Mouse (Mus musculus): ENCODE measurements around the gene Pxmp4. TPM values are rescaled to one million over a fixed set of nuclear protein-coding genes. Genes with fewer than 3 reads are reported as not detected.

The Pxmp4 gene
- total RNA-seq, 4 experiments from 2014 or later, result 13.2 to 15.2 (median 14.1) TPM

DNA sequence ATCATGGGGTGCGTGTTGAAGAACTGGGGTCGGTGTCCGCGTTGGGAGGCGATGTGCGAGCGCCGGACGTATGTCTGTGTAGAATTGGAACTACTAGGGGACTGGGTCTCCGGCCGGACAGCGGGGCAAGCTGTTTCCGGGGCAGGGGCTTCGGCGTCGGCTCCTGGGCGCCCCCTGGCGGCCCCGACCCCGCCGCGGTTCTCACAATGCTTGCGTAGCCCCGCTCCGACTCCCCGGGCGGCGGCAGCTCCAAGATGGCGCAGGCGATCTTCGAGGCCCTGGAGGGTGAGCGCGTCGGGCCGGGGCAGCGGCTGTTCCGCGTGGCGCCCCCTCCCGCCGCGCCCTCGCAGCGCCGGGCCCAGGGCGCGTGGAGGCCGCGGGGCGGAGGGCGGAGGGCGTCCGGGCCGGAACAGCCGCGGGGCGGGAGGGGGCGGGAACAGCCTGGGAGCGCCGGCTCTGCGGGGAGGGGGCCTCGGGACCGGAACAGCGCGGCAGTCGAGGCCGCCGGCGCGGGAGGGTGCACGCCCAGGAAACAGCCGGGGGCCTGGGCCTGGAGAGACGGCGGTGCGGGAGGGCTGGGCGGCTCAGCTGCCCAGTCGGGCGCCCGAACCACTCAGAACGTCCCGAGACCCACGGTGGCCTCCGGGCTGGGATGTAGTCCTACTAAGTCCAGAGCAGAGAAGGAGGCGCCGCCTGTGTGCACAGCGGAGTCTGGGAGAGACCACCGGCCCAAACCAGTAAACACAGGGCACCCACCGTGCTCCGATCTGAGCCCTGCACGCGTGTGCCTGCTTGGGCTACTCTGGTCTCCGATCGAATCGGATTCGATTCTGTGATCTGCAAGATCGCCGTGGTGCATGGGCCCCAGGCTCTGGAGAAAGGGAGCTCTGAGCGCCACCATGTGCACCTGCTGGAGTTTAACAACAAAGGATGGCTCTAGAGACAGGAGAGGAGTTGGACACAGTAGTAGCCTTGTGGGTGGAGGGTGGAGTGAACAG, 9.9 kb upstream of the Pxmp4 start, which contains the start of the genes Zfp341 and 4930519P11Rik:
Gene Zfp341 (plus strand): TSS at position 180 of the 998 bp plus-strand sequence.
Gene 4930519P11Rik (minus strand): TSS at position 320 of the 998 bp plus-strand sequence.
- peak; percentile 82 to 86 for DNase-seq (ENCODE audit: low spot score in 2 of 2)

- DNase-seq (ENCODE audit: low spot score in 2 of 2), result no peak
These were observed 5.7 kb upstream of the Pxmp4 start for GRCm38 (mm10) chr2:154609050-154609767.

- no peak for DNase-seq (ENCODE audit: low spot score in 2 of 2)
These were observed 3.5 kb upstream of the Pxmp4 start for GRCm38 (mm10) chr2:154606965-154607364.

GRCm38 (mm10) chr2:154604156-154604555, 648 bp upstream of the Pxmp4 start:
- DNase-seq (ENCODE audit: low spot score in 2 of 2), result no peak

DNA sequence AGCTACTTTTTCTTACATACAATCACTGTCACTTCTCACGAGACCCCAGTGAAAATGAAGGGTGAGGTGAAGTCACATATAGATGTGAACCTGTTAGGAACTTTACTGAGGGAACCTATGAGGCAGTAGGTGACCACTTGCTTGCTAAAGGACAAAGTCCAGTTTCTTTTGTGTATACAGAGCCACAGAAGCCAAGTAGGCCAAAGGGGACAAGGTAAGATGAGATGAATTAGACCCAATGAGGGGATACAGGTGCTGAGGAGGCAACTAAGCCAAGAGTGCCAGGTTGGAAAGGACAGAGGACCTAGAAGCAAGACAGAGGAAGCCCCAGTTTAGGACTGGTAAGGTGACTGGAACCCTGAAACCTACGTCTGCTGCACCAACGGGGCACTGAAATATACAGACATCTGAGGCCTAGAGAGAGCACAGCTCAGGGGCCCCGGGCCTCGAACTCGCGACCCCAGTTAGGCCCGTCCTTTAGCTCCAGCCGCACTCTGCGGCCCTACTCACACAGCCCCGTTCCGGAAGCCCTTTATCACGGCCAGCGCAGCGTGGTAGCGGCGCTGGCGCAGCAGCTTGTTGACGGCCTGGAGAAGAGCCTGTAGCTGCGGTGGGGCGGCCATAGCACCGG, 386 bp downstream of the Pxmp4 start:
- no peak for DNase-seq (ENCODE audit: low spot score in 2 of 2)

GRCm38 (mm10) chr2:154601324-154601723, 2.2 kb downstream of the Pxmp4 start:
- DNase-seq (ENCODE audit: low spot score in 2 of 2), result no peak

- DNase-seq (ENCODE audit: low spot score in 2 of 2), result no peak
These were observed 2.9 kb downstream of the Pxmp4 start for GRCm38 (mm10) chr2:154600586-154600985.

- DNase-seq (ENCODE audit: low spot score in 2 of 2), result no peak
These were observed 6.1 kb downstream of the Pxmp4 start for GRCm38 (mm10) chr2:154597399-154597798.

DNA sequence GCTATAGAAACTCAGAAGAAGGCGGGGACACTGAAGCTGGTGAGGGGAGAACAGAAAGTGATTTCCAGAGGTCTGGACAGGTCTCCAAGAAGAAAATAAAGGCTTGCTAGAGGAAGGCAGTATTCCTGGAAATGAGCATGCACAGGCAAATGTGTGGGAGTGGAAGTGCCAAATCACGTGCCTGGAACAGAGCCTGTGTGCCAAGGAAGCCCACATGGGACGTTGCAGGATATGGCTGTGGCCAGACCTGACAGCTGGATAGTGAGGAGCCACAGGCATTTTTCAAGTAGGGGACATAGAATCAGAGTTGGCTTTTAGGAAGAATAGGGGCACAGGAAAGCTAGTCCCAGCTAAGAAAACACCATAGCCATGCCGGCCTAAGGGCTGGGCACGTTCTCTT, 7.7 kb downstream of the Pxmp4 start:
- no peak for DNase-seq (ENCODE audit: low spot score in 2 of 2)

DNA sequence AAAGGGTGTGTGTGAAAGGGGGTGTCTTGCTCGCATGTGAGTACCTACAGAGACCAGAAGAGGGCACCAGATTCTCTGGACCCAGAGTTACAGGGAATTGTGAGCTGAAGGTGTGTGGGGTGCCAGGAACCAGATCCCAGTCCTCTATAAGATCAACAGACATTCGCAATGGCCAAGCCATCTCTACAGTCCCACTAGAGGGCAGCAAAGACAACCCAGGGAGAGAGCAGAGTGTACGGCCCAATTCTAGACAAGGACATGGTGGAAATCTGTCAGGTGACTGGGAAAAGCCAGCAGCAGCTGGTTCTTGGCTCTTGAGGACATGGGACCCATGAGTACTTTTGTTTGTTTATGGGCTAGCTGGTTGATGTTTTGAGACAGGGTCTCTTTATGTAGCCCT, 10.5 kb downstream of the Pxmp4 start:
- no peak for DNase-seq (ENCODE audit: low spot score in 2 of 2)

GRCm38 (mm10) chr2:154591239-154591638, 12.3 kb downstream of the Pxmp4 start:
- DNase-seq (ENCODE audit: low spot score in 2 of 2), result no peak

DNA sequence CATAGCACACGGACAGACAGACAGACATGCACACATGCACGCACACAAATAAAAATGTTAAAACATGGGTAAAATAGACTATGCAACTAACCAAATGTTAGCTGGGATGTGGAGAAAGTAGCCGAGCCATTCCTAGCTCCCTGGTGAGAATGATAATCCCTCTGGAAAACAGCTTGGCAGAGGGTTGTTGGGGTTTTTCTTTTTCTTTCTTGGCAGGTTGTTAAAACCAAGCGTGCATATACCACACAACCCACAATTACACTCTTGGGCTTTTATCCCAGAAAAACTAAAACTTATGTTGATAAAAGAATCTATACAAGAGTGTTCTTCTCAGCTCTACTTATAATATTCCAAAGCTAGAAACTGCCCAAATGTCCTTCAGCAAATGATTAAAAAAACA, 14.5 kb downstream of the Pxmp4 start:
- DNase-seq (ENCODE audit: low spot score in 2 of 2), result no peak

- DNase-seq (ENCODE audit: low spot score in 2 of 2), result no peak
These were observed 17.1 kb downstream of the Pxmp4 start for GRCm38 (mm10) chr2:154586405-154586804.

DNA sequence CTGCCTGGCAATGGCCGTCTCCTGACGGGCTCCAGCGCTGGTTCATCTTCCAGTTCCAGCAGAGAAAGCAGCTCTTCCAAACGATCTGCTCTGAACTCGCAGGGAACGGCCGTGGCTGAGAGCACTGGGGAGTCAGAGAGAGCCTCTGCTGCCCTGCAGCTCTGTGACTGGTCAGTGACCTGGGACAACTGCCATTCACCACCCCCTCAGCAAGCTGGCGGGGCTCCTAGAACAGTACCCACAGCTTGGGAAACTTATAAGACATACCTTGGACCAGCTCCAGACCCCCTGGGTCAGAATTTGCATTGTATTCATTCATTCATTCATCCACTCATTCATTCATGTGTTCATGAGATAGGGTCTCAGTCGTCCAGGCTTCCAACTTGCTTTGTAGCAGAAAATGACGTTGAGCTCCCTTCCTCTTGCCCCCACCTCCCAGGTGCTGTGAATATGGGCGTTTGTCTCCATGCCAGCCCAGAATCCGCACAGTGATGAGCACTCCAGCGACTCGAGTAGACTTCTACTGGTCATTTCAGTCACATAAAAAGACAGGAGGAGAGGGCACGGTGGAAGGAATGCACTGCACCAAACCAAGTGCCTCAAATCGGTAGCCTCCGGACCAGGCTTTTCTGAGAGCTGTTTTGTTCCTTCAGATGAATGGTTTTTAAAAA, 18.4 kb downstream of the Pxmp4 start:
- DNase-seq (ENCODE audit: low spot score in 2 of 2), result no peak

- DNase-seq (ENCODE audit: low spot score in 2 of 2), result peak; percentile 68 to 96
These were observed 19.3 kb downstream of the Pxmp4 start for GRCm38 (mm10) chr2:154583906-154584872.

DNA sequence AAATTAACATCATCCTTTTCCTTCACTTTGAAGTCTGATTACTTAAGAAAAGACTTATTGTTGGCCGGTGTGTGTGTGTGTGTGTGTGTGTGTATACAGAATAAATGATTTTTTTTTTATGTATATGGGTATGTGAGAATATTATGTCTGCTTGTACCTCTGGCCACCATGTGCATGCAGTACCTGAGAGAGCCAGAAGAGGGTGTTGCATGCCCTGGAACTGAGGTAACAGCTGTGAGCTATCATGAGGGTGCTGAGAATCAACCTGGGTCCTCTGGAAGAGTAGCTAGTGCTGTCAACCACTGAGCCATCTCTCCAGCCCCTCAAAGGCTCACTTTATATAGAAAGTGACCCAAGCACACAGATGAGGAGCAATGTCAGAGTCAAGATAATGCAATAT, 22.1 kb downstream of the Pxmp4 start:
- DNase-seq (ENCODE audit: low spot score in 2 of 2), result no peak

DNA sequence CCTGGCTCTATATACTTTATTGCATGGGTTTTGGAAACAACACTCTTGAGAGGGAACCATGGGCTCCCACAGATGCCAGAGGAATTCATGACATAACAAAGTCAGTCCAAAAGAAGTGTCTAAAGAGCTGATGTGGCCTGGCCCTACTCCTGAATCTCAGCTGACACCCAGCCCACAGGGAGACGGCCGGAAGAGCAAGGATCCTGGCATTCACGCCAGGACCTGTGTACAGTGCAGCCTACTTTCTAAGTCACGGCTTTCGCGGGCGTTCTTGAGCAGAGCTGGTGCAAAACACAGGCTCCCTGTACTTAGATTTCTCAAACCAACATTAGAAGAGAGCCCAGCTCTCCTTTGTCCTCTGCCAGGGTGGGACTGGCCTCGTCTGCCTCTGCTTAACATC, 22.9 kb downstream of the Pxmp4 start:
- DNase-seq (ENCODE audit: low spot score in 2 of 2), result no peak

- DNase-seq (ENCODE audit: low spot score in 2 of 2), result no peak
These were observed 25.8 kb downstream of the Pxmp4 start for GRCm38 (mm10) chr2:154577744-154578067.

- DNase-seq (ENCODE audit: low spot score in 2 of 2), result no peak
These were observed 26.4 kb downstream of the Pxmp4 start for GRCm38 (mm10) chr2:154576876-154577743.

All from left cerebral cortex, adult 8-10 months (tissue).